Mouse (Mus musculus): ENCODE data around the gene Stxbp2. TPM values are rescaled to one million over a fixed set of nuclear protein-coding genes. Genes with fewer than 3 reads are reported as not detected.
A peak's percentile ranks its signal among the peaks of the same experiment; 100 is the strongest.
"Not testable (repeated sequence)": the region's sequence is repeated elsewhere in the genome, so short reads cannot be mapped to it uniquely, and the experiment has no call there.

The Stxbp2 gene
- 134 and 330 TPM in 2 replicates for polyA plus RNA-seq (2012; rRNA removed)

GRCm38 (mm10) chr8:3630647-3631477, at the start of gene Stxbp2:
Stxbp2 (plus strand) TSS chr8:3630955.
- H3K27ac ChIP-seq (ENCODE audit: insufficient read depth, low read depth, low read length), result peak within 1 kb of the TSS; percentile 18; the same call in 1 of the 2 replicates
- no peaks in the 10 kb centered on the region for H3K4me1 ChIP-seq (ENCODE audit: control insufficient read depth, insufficient read depth, insufficient read length, low read length)
- TF ChIP-seq POLR2A (IDR thresholded peaks at IDR 0.05; ENCODE audit: low read depth, low read length) (peak; percentile 84; the same call in 1 of the 2 replicates), CTCF (IDR thresholded peaks at IDR 0.05; ENCODE audit: extremely low read depth, insufficient read length, insufficient replicate concordance, low read depth, low read length) (no peak)
- 3% methylated on average over 47 of the region's 47 CpGs for WGBS
- H3K27me3 ChIP-seq (ENCODE audit: control insufficient read depth, insufficient read depth, low read length), result no peaks in the 10 kb centered on the region
- H3K4me3 ChIP-seq (ENCODE audit: low read depth, low read length), result peak within 1 kb of the TSS; percentile 81
- peaks cover 19% of the 10 kb centered on the region for H3K36me3 ChIP-seq (ENCODE audit: control insufficient read depth, insufficient read depth, low read length)

DNA sequence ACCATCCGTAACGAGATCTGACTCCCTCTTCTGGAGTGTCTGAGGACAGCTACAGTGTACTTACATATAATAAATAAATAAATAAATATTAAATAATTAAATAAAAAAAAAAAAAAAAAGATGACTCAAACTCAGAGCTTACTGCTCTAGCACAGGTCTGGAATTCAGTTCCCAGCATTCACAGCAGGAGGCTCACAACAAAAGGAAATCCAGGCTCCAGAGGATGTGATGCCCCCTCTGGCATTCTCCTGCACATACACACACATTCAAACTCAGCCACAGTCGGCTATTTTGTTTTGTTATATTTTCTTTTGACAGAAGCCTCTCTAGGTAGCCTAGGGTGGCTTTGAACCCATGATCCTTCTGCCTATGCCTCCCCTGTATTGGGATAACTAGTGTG, 48.8 kb upstream of the Stxbp2 start:
- WGBS, result 90% methylated on average over 3 of the region's 3 CpGs
- not testable (repeated sequence) for H3K4me1 ChIP-seq (ENCODE audit: control insufficient read depth, insufficient read depth, insufficient read length, low read length); H3K27ac ChIP-seq (ENCODE audit: insufficient read depth, low read depth, low read length); H3K36me3 ChIP-seq (ENCODE audit: control insufficient read depth, insufficient read depth, low read length); H3K4me3 ChIP-seq (ENCODE audit: low read depth, low read length); H3K27me3 ChIP-seq (ENCODE audit: control insufficient read depth, insufficient read depth, low read length)

- Histone ChIP-seq H3K27me3 (ENCODE audit: control insufficient read depth, insufficient read depth, low read length) (no peaks in the 10 kb centered on the region), H3K4me1 (ENCODE audit: control insufficient read depth, insufficient read depth, insufficient read length, low read length) (peaks cover 3% of the 10 kb centered on the region; the same call in 1 of the 2 replicates), H3K27ac (ENCODE audit: insufficient read depth, low read depth, low read length) (no peak overlapping the region), H3K36me3 (ENCODE audit: control insufficient read depth, insufficient read depth, low read length) (no peaks in the 10 kb centered on the region), H3K4me3 (ENCODE audit: low read depth, low read length) (no peak overlapping the region)
- 84% methylated on average over 2 of the region's 2 CpGs for WGBS
- TF ChIP-seq POLR2A (IDR thresholded peaks at IDR 0.05; ENCODE audit: low read depth, low read length), result no peak
- no peak for TF ChIP-seq CTCF (IDR thresholded peaks at IDR 0.05; ENCODE audit: extremely low read depth, insufficient read length, insufficient replicate concordance, low read depth, low read length)
Measured at GRCm38 (mm10) chr8:3586452-3586851, 44.3 kb upstream of the Stxbp2 start.

- H3K27ac ChIP-seq (ENCODE audit: insufficient read depth, low read depth, low read length), result peak within 1 kb of the TSS; percentile 78
Measured at GRCm38 (mm10) chr8:3586993-3587390, 43.8 kb upstream of the Stxbp2 start, which contains the start of gene Camsap3. Camsap3 (plus strand) TSS chr8:3587293.

DNA sequence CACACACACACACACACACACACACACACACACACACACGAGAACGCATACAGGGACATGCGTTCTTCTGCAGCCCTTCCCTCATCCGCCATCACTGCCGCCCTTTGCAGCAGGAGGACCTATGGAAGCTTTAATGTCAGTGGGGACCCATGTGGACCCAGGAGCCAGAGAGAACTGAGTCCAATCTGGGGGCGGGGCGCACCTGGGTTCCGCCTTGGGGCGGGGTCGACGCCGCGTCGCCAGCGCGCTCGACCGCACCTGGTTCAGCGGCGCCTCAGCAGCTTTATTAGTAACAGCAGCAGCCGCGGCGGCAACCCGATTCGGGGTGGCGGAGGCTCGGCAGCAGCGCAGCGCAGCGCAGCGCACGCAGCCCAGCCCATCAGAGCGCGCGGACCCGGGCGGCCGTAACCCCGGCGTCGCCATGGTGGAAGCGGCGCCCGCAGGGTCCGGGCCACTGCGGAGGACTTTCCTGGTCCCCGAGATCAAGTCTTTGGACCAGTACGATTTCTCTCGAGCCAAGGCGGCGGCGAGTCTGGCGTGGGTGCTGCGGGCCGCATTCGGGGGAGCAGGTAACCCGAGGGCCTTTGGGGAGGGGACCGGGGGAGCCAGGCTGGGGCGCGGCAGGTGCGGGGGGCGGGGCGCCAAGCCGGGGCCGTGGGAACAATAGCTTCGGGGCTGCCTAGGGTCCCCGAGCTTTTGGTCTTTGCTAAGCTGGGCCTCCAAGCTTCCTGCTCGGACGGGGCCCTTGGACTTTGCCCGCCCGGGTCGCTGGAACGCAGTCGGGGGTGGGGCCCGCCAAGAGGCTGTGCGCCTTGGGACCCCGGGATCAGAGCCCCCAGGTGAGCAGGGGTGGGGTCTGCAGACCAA, 43.1 kb upstream of the Stxbp2 start:
- Histone ChIP-seq H3K4me3 (ENCODE audit: low read depth, low read length) (peak overlapping the region; percentile 82), H3K4me1 (ENCODE audit: control insufficient read depth, insufficient read depth, insufficient read length, low read length) (peaks cover 3% of the 10 kb centered on the region; the same call in 1 of the 2 replicates), H3K36me3 (ENCODE audit: control insufficient read depth, insufficient read depth, low read length) (no peaks in the 10 kb centered on the region), H3K27ac (ENCODE audit: insufficient read depth, low read depth, low read length) (peak overlapping the region; percentile 78), H3K27me3 (ENCODE audit: control insufficient read depth, insufficient read depth, low read length) (no peaks in the 10 kb centered on the region)
- WGBS, result under 1% methylated on average over 75 of the region's 77 CpGs
- TF ChIP-seq CTCF (IDR thresholded peaks at IDR 0.05; ENCODE audit: extremely low read depth, insufficient read length, insufficient replicate concordance, low read depth, low read length), result no peak
- TF ChIP-seq POLR2A (IDR thresholded peaks at IDR 0.05; ENCODE audit: low read depth, low read length), result peak; percentile 97

More at GRCm38 (mm10) chr8:3586993-3587390, 43.8 kb upstream of the Stxbp2 start, which contains the start of gene Camsap3:
- Histone ChIP-seq H3K4me3 (ENCODE audit: low read depth, low read length) (peak within 1 kb of the TSS; percentile 82), H3K36me3 (ENCODE audit: control insufficient read depth, insufficient read depth, low read length) (no peaks in the 10 kb centered on the region), H3K27me3 (ENCODE audit: control insufficient read depth, insufficient read depth, low read length) (no peaks in the 10 kb centered on the region), H3K4me1 (ENCODE audit: control insufficient read depth, insufficient read depth, insufficient read length, low read length) (peaks cover 3% of the 10 kb centered on the region; the same call in 1 of the 2 replicates)
- whole genome bisulfite sequencing, result 3% methylated on average over 7 of the region's 7 CpGs
- TF ChIP-seq CTCF (IDR thresholded peaks at IDR 0.05; ENCODE audit: extremely low read depth, insufficient read length, insufficient replicate concordance, low read depth, low read length) (no peak), POLR2A (IDR thresholded peaks at IDR 0.05; ENCODE audit: low read depth, low read length) (no peak)

DNA sequence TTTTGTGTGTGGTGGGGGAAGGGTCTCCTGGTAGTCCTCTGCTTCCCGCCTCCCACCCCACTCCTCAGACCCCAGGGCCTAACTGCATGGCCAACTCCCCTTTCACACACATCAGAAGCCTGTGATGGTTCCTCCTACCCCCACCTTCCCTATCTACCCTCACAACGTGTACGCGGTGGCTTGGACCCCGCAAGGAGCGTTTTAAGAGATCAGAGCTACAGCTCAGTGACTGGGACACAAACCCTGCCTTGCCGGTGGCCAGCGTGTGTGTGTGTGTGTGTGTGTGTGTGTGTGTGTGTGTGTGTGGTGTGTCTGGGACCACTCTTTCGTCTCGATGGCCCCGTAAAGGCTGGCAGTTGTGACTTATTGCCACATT, 42.5 kb upstream of the Stxbp2 start:
- TF ChIP-seq CTCF (IDR thresholded peaks at IDR 0.05; ENCODE audit: extremely low read depth, insufficient read length, insufficient replicate concordance, low read depth, low read length), result no peak
- TF ChIP-seq POLR2A (IDR thresholded peaks at IDR 0.05; ENCODE audit: low read depth, low read length), result no peak

More for the DNA sequence above, 42.5 kb upstream of the Stxbp2 start:
- no peaks in the 10 kb centered on the region for H3K27me3 ChIP-seq (ENCODE audit: control insufficient read depth, insufficient read depth, low read length)
- 7% methylated on average over 11 of the region's 11 CpGs for WGBS
- H3K4me3 ChIP-seq (ENCODE audit: low read depth, low read length), result peak overlapping the region; percentile 82
- no peaks in the 10 kb centered on the region for H3K36me3 ChIP-seq (ENCODE audit: control insufficient read depth, insufficient read depth, low read length)
- H3K4me1 ChIP-seq (ENCODE audit: control insufficient read depth, insufficient read depth, insufficient read length, low read length), result peaks cover 9% of the 10 kb centered on the region; the same call in 1 of the 2 replicates
- H3K27ac ChIP-seq (ENCODE audit: insufficient read depth, low read depth, low read length), result peak overlapping the region; percentile 78
